Mouse (Mus musculus): ENCODE results near the gene Dync2li1. TPM values are rescaled to one million over a fixed set of nuclear protein-coding genes. Genes with fewer than 3 reads are reported as not detected.

The Dync2li1 gene
- polyA plus RNA-seq, 1 experiment: 6.1 TPM

DNA sequence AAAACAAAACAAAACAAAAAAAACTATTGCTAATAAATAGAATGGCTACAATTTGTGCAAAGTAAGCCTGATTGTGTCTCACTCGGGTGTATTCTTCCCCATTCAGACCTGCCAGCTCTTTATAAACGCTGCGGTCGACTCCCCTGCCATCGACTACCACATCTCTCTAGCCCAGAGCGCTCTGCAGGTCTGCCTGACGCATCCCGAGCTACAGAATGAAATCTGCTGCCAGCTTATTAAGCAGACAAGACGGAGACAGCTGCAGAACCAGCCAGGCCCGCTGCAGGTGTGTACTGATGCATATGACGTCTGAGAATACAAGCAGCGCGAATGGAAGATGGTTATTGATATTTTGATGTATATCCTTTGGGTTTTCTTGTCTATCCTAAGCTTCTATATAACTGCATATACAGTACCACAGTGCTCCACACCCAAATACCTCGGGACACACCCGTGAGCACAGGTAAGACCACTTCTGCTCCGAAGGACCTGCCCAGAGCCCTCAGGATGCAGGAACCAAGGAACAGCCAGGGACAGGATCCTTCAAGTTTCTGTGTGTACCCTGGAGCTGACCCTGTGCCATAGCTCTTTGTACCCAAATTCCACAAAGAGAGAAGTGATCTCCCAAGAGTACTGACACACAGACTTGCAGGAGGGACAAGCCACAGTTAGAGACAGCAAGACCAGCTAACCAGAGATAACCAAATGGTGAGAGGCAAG, 34.7 kb upstream of the Dync2li1 start:
- Histone ChIP-seq H3K4me1 (ENCODE audit: control insufficient read depth, insufficient read depth, low read length) (no peaks in the 10 kb centered on the region), H3K27ac (ENCODE audit: insufficient read depth, low read depth, low read length) (no peak overlapping the region), H3K4me3 (ENCODE audit: insufficient read depth, low read length) (no peak overlapping the region)
- TF ChIP-seq CTCF (IDR thresholded peaks at IDR 0.05; ENCODE audit: low read depth, low read length) (no peak), POLR2A (IDR thresholded peaks at IDR 0.05; ENCODE audit: borderline replicate concordance, low read depth, low read length) (no peak)

DNA sequence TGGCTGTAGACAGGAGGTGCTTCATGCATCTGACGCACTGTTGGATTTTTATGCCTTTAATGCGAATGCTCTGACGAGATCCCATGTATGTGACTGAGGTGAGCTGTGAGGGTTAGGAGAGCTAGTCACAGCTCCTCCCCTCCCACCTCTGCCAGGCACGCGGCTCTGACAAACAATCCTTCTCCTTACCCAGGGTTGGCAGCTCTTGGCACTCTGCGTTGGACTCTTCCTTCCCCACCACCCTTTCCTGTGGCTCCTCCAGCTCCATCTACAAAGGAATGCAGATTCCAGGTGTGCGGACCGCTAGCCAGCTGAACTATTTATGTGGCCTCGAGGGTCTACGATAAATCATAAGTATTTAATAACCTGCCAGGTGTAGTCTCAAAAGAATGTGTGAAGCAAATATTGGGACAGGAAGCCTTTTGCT, 30.3 kb upstream of the Dync2li1 start:
- Histone ChIP-seq H3K27ac (ENCODE audit: insufficient read depth, low read depth, low read length) (no peak overlapping the region), H3K4me1 (ENCODE audit: control insufficient read depth, insufficient read depth, low read length) (no peaks in the 10 kb centered on the region), H3K4me3 (ENCODE audit: insufficient read depth, low read length) (no peak overlapping the region)
- TF ChIP-seq CTCF (IDR thresholded peaks at IDR 0.05; ENCODE audit: low read depth, low read length) (no peak), POLR2A (IDR thresholded peaks at IDR 0.05; ENCODE audit: borderline replicate concordance, low read depth, low read length) (no peak)

DNA sequence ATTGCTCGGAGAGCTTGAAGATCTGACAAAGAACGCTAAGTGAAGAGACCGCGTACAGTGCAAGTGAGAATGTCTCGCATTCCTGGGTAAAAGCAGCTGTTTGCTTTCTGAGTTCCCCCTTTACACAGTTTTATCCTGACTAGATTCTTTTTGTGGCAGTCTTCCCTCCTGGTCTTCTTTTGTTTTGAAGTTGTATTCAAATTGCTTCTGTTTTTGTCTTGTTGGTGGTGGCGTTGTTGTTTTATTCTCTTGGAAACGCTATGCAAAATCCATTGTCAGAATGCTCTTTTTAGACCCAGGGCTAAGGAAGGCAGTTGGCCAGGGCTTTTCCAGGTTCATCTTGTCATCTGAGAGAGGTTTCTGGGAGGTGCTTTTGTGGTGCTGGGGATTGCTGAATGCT, 29.8 kb upstream of the Dync2li1 start:
- H3K4me3 ChIP-seq (ENCODE audit: insufficient read depth, low read length): no peak overlapping the region
- H3K4me1 ChIP-seq (ENCODE audit: control insufficient read depth, insufficient read depth, low read length): no peaks in the 10 kb centered on the region
- TF ChIP-seq CTCF (IDR thresholded peaks at IDR 0.05; ENCODE audit: low read depth, low read length) (no peak), POLR2A (IDR thresholded peaks at IDR 0.05; ENCODE audit: borderline replicate concordance, low read depth, low read length) (no peak)
- H3K27ac ChIP-seq (ENCODE audit: insufficient read depth, low read depth, low read length): no peak overlapping the region

DNA sequence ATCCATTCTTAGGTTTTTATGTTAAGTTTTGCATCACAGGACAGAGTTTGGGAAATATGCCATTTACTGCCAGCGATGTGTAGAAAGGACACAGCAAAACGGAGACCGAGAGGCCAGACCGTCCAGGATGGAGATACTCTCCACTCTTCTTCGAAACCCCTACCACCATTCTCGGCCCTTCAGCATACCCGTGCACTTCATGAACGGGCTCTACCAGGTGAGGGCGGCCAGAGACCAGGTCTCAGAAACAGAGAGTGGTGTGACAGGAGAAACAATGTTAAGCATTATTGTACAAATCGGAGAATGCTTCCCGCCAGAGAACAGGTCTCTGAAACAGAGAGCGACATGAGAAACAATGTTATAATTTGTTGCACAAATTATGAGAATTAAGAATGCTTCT, 28.4 kb upstream of the Dync2li1 start:
- Histone ChIP-seq H3K27ac (ENCODE audit: insufficient read depth, low read depth, low read length) (no peak overlapping the region), H3K4me1 (ENCODE audit: control insufficient read depth, insufficient read depth, low read length) (no peaks in the 10 kb centered on the region), H3K4me3 (ENCODE audit: insufficient read depth, low read length) (no peak overlapping the region)
- TF ChIP-seq CTCF (IDR thresholded peaks at IDR 0.05; ENCODE audit: low read depth, low read length) (no peak), POLR2A (IDR thresholded peaks at IDR 0.05; ENCODE audit: borderline replicate concordance, low read depth, low read length) (no peak)

DNA sequence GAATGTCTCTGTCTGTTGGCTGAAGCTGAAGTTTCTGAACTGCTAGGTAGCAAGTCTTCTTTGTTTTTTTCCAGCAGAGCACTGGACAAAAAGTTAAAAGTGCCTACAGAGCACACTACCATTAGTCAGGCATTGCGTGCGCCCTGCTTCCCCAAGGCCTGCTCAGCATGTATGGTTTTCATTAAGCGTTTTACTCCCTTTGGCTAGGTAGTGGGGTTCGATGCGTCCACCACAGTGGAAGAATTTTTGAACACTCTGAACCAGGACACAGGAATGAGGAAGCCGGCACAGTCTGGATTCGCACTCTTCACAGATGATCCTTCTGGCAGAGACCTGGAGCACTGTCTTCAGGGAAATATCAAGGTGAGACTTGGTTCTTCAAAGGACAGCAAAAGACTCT, 27.4 kb upstream of the Dync2li1 start:
- no peak overlapping the region for H3K27ac ChIP-seq (ENCODE audit: insufficient read depth, low read depth, low read length)
- H3K4me1 ChIP-seq (ENCODE audit: control insufficient read depth, insufficient read depth, low read length): no peaks in the 10 kb centered on the region
- H3K4me3 ChIP-seq (ENCODE audit: insufficient read depth, low read length): no peak overlapping the region
- TF ChIP-seq POLR2A (IDR thresholded peaks at IDR 0.05; ENCODE audit: borderline replicate concordance, low read depth, low read length) (no peak), CTCF (IDR thresholded peaks at IDR 0.05; ENCODE audit: low read depth, low read length) (no peak)

- TF ChIP-seq POLR2A (IDR thresholded peaks at IDR 0.05; ENCODE audit: borderline replicate concordance, low read depth, low read length) (no peak), CTCF (IDR thresholded peaks at IDR 0.05; ENCODE audit: low read depth, low read length) (no peak)
- H3K4me3 ChIP-seq (ENCODE audit: insufficient read depth, low read length): no peak overlapping the region
- no peaks in the 10 kb centered on the region for H3K4me1 ChIP-seq (ENCODE audit: control insufficient read depth, insufficient read depth, low read length)
- no peak overlapping the region for H3K27ac ChIP-seq (ENCODE audit: insufficient read depth, low read depth, low read length)
Measured at GRCm38 (mm10) chr17:84600051-84600983, 26.0 kb upstream of the Dync2li1 start.

DNA sequence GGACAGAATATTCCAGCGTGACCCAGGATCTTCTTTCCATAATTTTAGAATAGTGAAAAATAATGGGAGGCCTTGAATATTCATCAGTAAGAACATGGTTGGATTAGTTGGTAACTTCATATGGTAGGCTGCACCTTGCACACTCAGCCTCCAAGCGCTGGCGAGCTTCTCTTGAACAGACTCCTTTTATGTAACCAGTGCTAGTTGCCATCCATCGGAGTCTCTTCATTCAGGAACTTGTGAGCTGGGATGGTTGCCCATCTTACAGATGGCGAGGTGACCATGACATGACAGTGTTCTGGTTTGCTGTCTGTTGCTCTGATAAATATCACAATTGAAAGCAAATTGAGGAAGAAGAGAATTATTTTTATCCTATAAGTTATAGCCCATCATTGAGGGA, 24.5 kb upstream of the Dync2li1 start:
- no peak overlapping the region for H3K4me3 ChIP-seq (ENCODE audit: insufficient read depth, low read length)
- no peaks in the 10 kb centered on the region for H3K4me1 ChIP-seq (ENCODE audit: control insufficient read depth, insufficient read depth, low read length)
- no peak overlapping the region for H3K27ac ChIP-seq (ENCODE audit: insufficient read depth, low read depth, low read length)
- TF ChIP-seq POLR2A (IDR thresholded peaks at IDR 0.05; ENCODE audit: borderline replicate concordance, low read depth, low read length) (no peak), CTCF (IDR thresholded peaks at IDR 0.05; ENCODE audit: low read depth, low read length) (no peak)

- TF ChIP-seq CTCF (IDR thresholded peaks at IDR 0.05; ENCODE audit: low read depth, low read length) (no peak), POLR2A (IDR thresholded peaks at IDR 0.05; ENCODE audit: borderline replicate concordance, low read depth, low read length) (no peak)
- H3K4me1 ChIP-seq (ENCODE audit: control insufficient read depth, insufficient read depth, low read length): peaks cover 10% of the 10 kb centered on the region
- H3K27ac ChIP-seq (ENCODE audit: insufficient read depth, low read depth, low read length): no peak overlapping the region
- no peak overlapping the region for H3K4me3 ChIP-seq (ENCODE audit: insufficient read depth, low read length)
Measured at GRCm38 (mm10) chr17:84603202-84603627, 23.1 kb upstream of the Dync2li1 start.

- no peak overlapping the region for H3K27ac ChIP-seq (ENCODE audit: insufficient read depth, low read depth, low read length)
- H3K4me3 ChIP-seq (ENCODE audit: insufficient read depth, low read length): no peak overlapping the region
- TF ChIP-seq POLR2A (IDR thresholded peaks at IDR 0.05; ENCODE audit: borderline replicate concordance, low read depth, low read length): no peak
- TF ChIP-seq CTCF (IDR thresholded peaks at IDR 0.05; ENCODE audit: low read depth, low read length): no peak
- peaks cover 12% of the 10 kb centered on the region for H3K4me1 ChIP-seq (ENCODE audit: control insufficient read depth, insufficient read depth, low read length)
Measured at GRCm38 (mm10) chr17:84603709-84604420, 22.4 kb upstream of the Dync2li1 start.

Data from bone marrow macrophage, adult 2 months (primary cell).